In genomic region chr3:31237936-31238335, GRCm38 (mm10) we compare ENCODE assay signal across 10 mouse cellular contexts.
DNase-seq lines count a peak whose midpoint lies in the region; ATAC-seq and TF ChIP-seq lines count a peak whose summit lies in the region.
"Had no signal": no experiment of that assay in that cellular context is flagged by ENCODE, and none has a peak within 500 bp of the region (broad histone marks: within the 10 kb centered on the region; RNA-seq: fewer than 3 reads in every experiment).

No protein-coding gene starts in this region.

- no peak for DNase-seq in kidney, adult 9 months
- peak; percentile 49 to 61 for DNase-seq in adrenal gland, adult 18-20 months (ENCODE audit: low spot score in 2 of 2)
- DNase-seq in cerebellum, postnatal 25 days = peak; percentile 61 to 74
- peak; percentile 9 for DNase-seq in lung, adult 2 months
- no peak for DNase-seq in thymus, postnatal 10 days (ENCODE audit: low spot score in 2 of 2)
- no peak for DNase-seq in spleen, adult 12 weeks (ENCODE audit: low spot score)
- DNase-seq in left cerebral cortex, postnatal 10 days (ENCODE audit: extremely low spot score in 1 of 2, low spot score in 2 of 2) = no peak

- 40% methylated on average over 3 of the region's 3 CpGs for WGBS in kidney, embryonic 16.5 days
- WGBS in lung, adult 2 months = 36% methylated on average over 3 of the region's 3 CpGs

- H3K9ac ChIP-seq in kidney, embryonic 16.5 days (replicated peaks; ENCODE audit: low read length) = no peak overlapping the region
- H3K9ac ChIP-seq: heart, embryonic 13.5 days; limb, embryonic 13.5 days had no signal

- no peaks in the 10 kb centered on the region for H3K27me3 ChIP-seq in kidney, embryonic 16.5 days (ENCODE audit: insufficient read depth, low read length)
- H3K27me3 ChIP-seq: limb, embryonic 13.5 days had no signal

- no peak overlapping the region for H3K4me2 ChIP-seq in kidney, embryonic 16.5 days (replicated peaks; ENCODE audit: low read depth, low read length)
- H3K4me2 ChIP-seq: heart, embryonic 13.5 days; limb, embryonic 13.5 days had no signal

- TF ChIP-seq CTCF in lung, adult 2 months (IDR thresholded peaks at IDR 0.05; ENCODE audit: insufficient read depth, low read length) = peak; percentile 60

- H3K4me1 ChIP-seq in kidney, embryonic 16.5 days (ENCODE audit: insufficient read depth, low read length) = peaks cover 31% of the 10 kb centered on the region
- H3K4me1 ChIP-seq in lung, adult 2 months (ENCODE audit: control insufficient read depth, insufficient read depth, low read length) = no peaks in the 10 kb centered on the region

- H3K27ac ChIP-seq in kidney, embryonic 16.5 days (ENCODE audit: low read length) = no peak overlapping the region
- H3K27ac ChIP-seq: heart, embryonic 13.5 days; limb, embryonic 13.5 days had no signal

- no peaks in the 10 kb centered on the region for H3K36me3 ChIP-seq in kidney, embryonic 16.5 days (ENCODE audit: insufficient read depth, low read length)
- H3K36me3 ChIP-seq: heart, embryonic 13.5 days; limb, embryonic 13.5 days had no signal

- H3K9me3 ChIP-seq in kidney, embryonic 16.5 days (ENCODE audit: low read length) = no peaks in the 10 kb centered on the region
- H3K9me3 ChIP-seq: heart, embryonic 13.5 days; limb, embryonic 13.5 days had no signal

- intact Hi-C loops in left cerebral cortex, postnatal 10 days (cut with DNase I) = no loop called here

- TF ChIP-seq POLR2A in lung, adult 2 months (IDR thresholded peaks at IDR 0.05; ENCODE audit: borderline replicate concordance, extremely low read depth, low read depth, low read length) = no peak

- no peak overlapping the region for H3K4me3 ChIP-seq in kidney, embryonic 16.5 days (ENCODE audit: low read length)
- H3K4me3 ChIP-seq in lung, adult 2 months (replicated peaks; ENCODE audit: extremely low read depth, low read depth, low read length) = no peak overlapping the region
- H3K4me3 ChIP-seq: heart, embryonic 13.5 days; limb, embryonic 13.5 days had no signal

- peak; percentile 66; the same call in 1 of the 2 replicates for ATAC-seq in kidney, embryonic 16.5 days (ENCODE audit: low FRiP score, low TSS enrichment)

Comparison
In these comparisons a context has a peak if more than half of its experiments do, and no peak if none do; other contexts are left out.
1. DNase-seq: peak in adrenal gland, adult 18-20 months (2 of 2), cerebellum, postnatal 25 days (2 of 2) and lung, adult 2 months (single experiment); none in kidney, adult 9 months (single experiment), thymus, postnatal 10 days (0 of 2), spleen, adult 12 weeks (single experiment) and left cerebral cortex, postnatal 10 days (0 of 2).